Mouse (Mus musculus): Measurements from ENCODE around the gene Syce1l. TPM values are rescaled to one million over a fixed set of nuclear protein-coding genes. Genes with fewer than 3 reads are reported as not detected.

Syce1l gene
- polyA plus RNA-seq, 1 experiment from 2014 or later = not detected

DNA sequence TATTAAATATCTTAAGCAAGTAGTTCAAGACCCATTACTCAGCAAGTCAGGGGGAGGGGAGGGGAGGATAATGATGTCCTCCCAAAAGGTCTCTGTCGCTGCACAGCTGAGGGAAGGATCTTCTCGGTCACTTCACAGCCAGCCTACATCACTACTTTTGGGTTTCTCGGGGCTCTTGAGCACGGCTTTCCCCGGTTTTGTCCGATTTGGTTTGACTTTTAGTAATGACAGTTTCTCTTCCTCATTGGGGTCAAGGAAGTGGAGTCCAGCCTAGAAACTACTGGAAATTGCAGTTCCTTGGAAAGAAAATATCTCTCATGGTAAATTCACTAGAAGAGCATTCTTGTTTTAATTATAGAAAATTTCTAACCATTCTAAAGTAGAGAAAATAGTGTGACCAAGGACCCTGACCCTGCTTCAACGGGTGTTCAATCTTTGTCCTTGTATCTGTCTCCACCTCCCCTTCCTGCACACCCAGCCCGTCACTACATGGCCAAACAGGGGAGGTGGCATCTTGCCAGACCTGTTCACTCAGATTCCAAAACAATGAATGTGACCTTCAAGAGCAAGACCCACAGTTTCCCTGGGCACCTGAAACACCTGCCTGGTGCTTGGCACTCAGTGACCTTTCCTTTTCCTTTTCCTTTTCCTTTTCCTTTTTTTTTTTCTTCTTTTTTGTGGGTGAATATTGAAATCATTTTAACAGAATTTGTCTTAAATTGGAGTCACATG lies 632 bp downstream of the Syce1l start:
- no peaks in the 10 kb centered on the region for H3K9me3 ChIP-seq (replicated peaks; ENCODE audit: control insufficient read depth, low read length)
- no peak overlapping the region for H3K4me3 ChIP-seq (ENCODE audit: low read depth, low read length)
- no peak for ATAC-seq (replicated peaks; ENCODE audit: insufficient number of reproducible peaks, low FRiP score, low TSS enrichment)
- peaks cover 8% of the 10 kb centered on the region for H3K36me3 ChIP-seq (ENCODE audit: control insufficient read depth, insufficient read depth, low read length)
- no peaks in the 10 kb centered on the region for H3K4me1 ChIP-seq (ENCODE audit: control insufficient read depth, insufficient read depth, low read length)
- no peak overlapping the region for H3K4me2 ChIP-seq
- 86% methylated on average over 8 of the region's 8 CpGs for WGBS (ENCODE audit: insufficient replicate concordance)
- H3K27ac ChIP-seq (ENCODE audit: low read depth, low read length) = no peak overlapping the region
- H3K9ac ChIP-seq (ENCODE audit: low read depth, low read length) = no peak overlapping the region
- H3K27me3 ChIP-seq (ENCODE audit: control insufficient read depth, insufficient read depth, low read length) = no peaks in the 10 kb centered on the region

DNA sequence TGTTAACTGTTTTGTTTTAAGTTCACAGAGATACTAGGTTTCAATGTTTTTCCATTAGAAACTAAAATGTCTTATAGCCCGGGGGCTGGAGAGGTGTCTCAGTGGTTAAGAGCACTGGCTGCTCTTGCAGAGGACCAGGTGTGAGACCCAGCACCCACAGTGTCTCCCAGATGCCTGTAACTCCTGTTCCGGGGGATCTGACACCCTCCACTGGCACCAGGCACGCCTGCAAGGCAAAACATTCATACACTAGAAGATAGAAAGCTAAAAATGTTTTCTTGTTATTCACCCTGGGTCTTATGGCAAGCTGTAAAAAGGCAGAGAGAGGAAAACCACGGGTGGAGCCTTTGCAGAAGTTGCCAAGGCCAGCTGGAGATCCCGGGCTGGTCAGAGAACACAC lies 2.2 kb downstream of the Syce1l start:
- 70% methylated on average over 5 of the region's 5 CpGs for WGBS (ENCODE audit: insufficient replicate concordance)
- Histone ChIP-seq H3K4me2 (no peak overlapping the region), H3K9ac (ENCODE audit: low read depth, low read length) (no peak overlapping the region), H3K9me3 (replicated peaks; ENCODE audit: control insufficient read depth, low read length) (no peaks in the 10 kb centered on the region), H3K27me3 (ENCODE audit: control insufficient read depth, insufficient read depth, low read length) (no peaks in the 10 kb centered on the region), H3K4me3 (ENCODE audit: low read depth, low read length) (no peak overlapping the region), H3K36me3 (ENCODE audit: control insufficient read depth, insufficient read depth, low read length) (peaks cover 3% of the 10 kb centered on the region; the same call in 1 of the 2 replicates), H3K27ac (ENCODE audit: low read depth, low read length) (no peak overlapping the region), H3K4me1 (ENCODE audit: control insufficient read depth, insufficient read depth, low read length) (no peaks in the 10 kb centered on the region)
- ATAC-seq (replicated peaks; ENCODE audit: insufficient number of reproducible peaks, low FRiP score, low TSS enrichment) = no peak

DNA sequence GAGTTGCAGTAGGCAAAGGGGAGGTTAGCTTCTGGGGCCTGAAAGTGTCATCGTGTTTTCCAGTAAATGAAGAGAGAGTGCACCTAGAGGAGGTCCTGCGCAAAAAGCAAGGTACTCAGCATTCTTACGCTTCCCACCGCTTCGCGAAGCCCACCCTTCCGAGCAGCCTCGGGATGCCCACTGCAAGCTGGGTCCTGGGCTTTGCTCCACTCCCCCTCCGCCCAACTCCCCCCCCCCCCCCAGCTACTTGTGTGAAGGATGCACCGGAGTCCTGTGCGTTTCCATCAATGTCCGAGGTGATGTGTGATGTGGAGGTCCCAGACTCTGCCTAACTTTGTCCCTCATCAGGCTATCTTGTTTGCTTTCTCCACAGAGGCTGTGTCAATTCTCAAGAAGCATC lies 9.4 kb downstream of the Syce1l start:
- H3K4me2 ChIP-seq = no peak overlapping the region
- ATAC-seq (replicated peaks; ENCODE audit: insufficient number of reproducible peaks, low FRiP score, low TSS enrichment) = no peak
- H3K27me3 ChIP-seq (ENCODE audit: control insufficient read depth, insufficient read depth, low read length) = no peaks in the 10 kb centered on the region
- H3K4me3 ChIP-seq (ENCODE audit: low read depth, low read length) = no peak overlapping the region
- 73% methylated on average over 12 of the region's 12 CpGs for WGBS (ENCODE audit: insufficient replicate concordance)
- no peaks in the 10 kb centered on the region for H3K4me1 ChIP-seq (ENCODE audit: control insufficient read depth, insufficient read depth, low read length)
- H3K9ac ChIP-seq (ENCODE audit: low read depth, low read length) = no peak overlapping the region
- H3K27ac ChIP-seq (ENCODE audit: low read depth, low read length) = no peak overlapping the region
- H3K9me3 ChIP-seq (replicated peaks; ENCODE audit: control insufficient read depth, low read length) = no peaks in the 10 kb centered on the region
- H3K36me3 ChIP-seq (ENCODE audit: control insufficient read depth, insufficient read depth, low read length) = no peaks in the 10 kb centered on the region

- H3K36me3 ChIP-seq (ENCODE audit: control insufficient read depth, insufficient read depth, low read length) = no peaks in the 10 kb centered on the region
- no peak overlapping the region for H3K4me3 ChIP-seq (ENCODE audit: low read depth, low read length)
- H3K4me2 ChIP-seq = no peak overlapping the region
- no peak for ATAC-seq (replicated peaks; ENCODE audit: insufficient number of reproducible peaks, low FRiP score, low TSS enrichment)
- 52% methylated on average over 4 of the region's 4 CpGs for WGBS (ENCODE audit: insufficient replicate concordance)
- no peaks in the 10 kb centered on the region for H3K9me3 ChIP-seq (replicated peaks; ENCODE audit: control insufficient read depth, low read length)
- no peak overlapping the region for H3K27ac ChIP-seq (ENCODE audit: low read depth, low read length)
- no peak overlapping the region for H3K9ac ChIP-seq (ENCODE audit: low read depth, low read length)
- no peaks in the 10 kb centered on the region for H3K27me3 ChIP-seq (ENCODE audit: control insufficient read depth, insufficient read depth, low read length)
- H3K4me1 ChIP-seq (ENCODE audit: control insufficient read depth, insufficient read depth, low read length) = no peaks in the 10 kb centered on the region
Observed at GRCm38 (mm10) chr8:113653151-113653550, 10.1 kb downstream of the Syce1l start.

DNA sequence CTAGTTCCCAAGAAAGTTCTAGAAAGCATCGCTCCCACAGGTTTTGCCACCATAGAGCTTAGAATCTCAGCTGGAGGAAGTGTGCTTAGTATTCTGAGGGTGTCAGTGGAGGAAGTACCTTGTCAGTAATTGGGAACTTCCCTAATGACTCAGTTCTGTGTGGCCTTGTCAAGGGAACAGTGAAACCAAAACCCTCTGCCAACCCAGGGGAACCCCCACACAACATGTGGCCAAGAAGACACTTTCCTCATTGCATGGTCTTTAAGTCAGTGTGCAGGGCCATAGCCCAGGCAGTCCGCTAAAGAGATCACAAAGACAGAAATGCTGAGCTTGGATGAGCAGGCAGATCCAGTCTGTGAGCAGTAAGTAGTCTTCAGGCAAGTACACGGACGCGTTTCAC lies 13.1 kb downstream of the Syce1l start:
- H3K4me3 ChIP-seq (ENCODE audit: low read depth, low read length) = no peak overlapping the region
- H3K4me2 ChIP-seq = no peak overlapping the region
- no peak overlapping the region for H3K9ac ChIP-seq (ENCODE audit: low read depth, low read length)
- no peak overlapping the region for H3K27ac ChIP-seq (ENCODE audit: low read depth, low read length)
- H3K4me1 ChIP-seq (ENCODE audit: control insufficient read depth, insufficient read depth, low read length) = no peaks in the 10 kb centered on the region
- no peaks in the 10 kb centered on the region for H3K36me3 ChIP-seq (ENCODE audit: control insufficient read depth, insufficient read depth, low read length)
- H3K27me3 ChIP-seq (ENCODE audit: control insufficient read depth, insufficient read depth, low read length) = no peaks in the 10 kb centered on the region
- 88% methylated on average over 5 of the region's 5 CpGs for WGBS (ENCODE audit: insufficient replicate concordance)
- no peaks in the 10 kb centered on the region for H3K9me3 ChIP-seq (replicated peaks; ENCODE audit: control insufficient read depth, low read length)
- ATAC-seq (replicated peaks; ENCODE audit: insufficient number of reproducible peaks, low FRiP score, low TSS enrichment) = no peak

- H3K4me3 ChIP-seq (ENCODE audit: low read depth, low read length) = no peak overlapping the region
- H3K27me3 ChIP-seq (ENCODE audit: control insufficient read depth, insufficient read depth, low read length) = no peaks in the 10 kb centered on the region
- H3K9me3 ChIP-seq (replicated peaks; ENCODE audit: control insufficient read depth, low read length) = no peaks in the 10 kb centered on the region
- H3K9ac ChIP-seq (ENCODE audit: low read depth, low read length) = no peak overlapping the region
- ATAC-seq (replicated peaks; ENCODE audit: insufficient number of reproducible peaks, low FRiP score, low TSS enrichment) = no peak
- H3K4me2 ChIP-seq = no peak overlapping the region
- no peaks in the 10 kb centered on the region for H3K36me3 ChIP-seq (ENCODE audit: control insufficient read depth, insufficient read depth, low read length)
- no peaks in the 10 kb centered on the region for H3K4me1 ChIP-seq (ENCODE audit: control insufficient read depth, insufficient read depth, low read length)
- 76% methylated on average over 11 of the region's 11 CpGs for WGBS (ENCODE audit: insufficient replicate concordance)
- no peak overlapping the region for H3K27ac ChIP-seq (ENCODE audit: low read depth, low read length)
Observed at GRCm38 (mm10) chr8:113656681-113657298, 13.8 kb downstream of the Syce1l start.

- Histone ChIP-seq H3K4me1 (ENCODE audit: control insufficient read depth, insufficient read depth, low read length) (no peaks in the 10 kb centered on the region), H3K9me3 (replicated peaks; ENCODE audit: control insufficient read depth, low read length) (no peaks in the 10 kb centered on the region), H3K27ac (ENCODE audit: low read depth, low read length) (no peak overlapping the region), H3K36me3 (ENCODE audit: control insufficient read depth, insufficient read depth, low read length) (no peaks in the 10 kb centered on the region), H3K4me2 (no peak overlapping the region), H3K4me3 (ENCODE audit: low read depth, low read length) (no peak overlapping the region), H3K9ac (ENCODE audit: low read depth, low read length) (no peak overlapping the region), H3K27me3 (ENCODE audit: control insufficient read depth, insufficient read depth, low read length) (no peaks in the 10 kb centered on the region)
- 90% methylated on average over 1 of the region's 1 CpGs for WGBS (ENCODE audit: insufficient replicate concordance)
- no peak for ATAC-seq (replicated peaks; ENCODE audit: insufficient number of reproducible peaks, low FRiP score, low TSS enrichment)
Observed at GRCm38 (mm10) chr8:113660128-113660527, 17.1 kb downstream of the Syce1l start.

- no peak for ATAC-seq (replicated peaks; ENCODE audit: insufficient number of reproducible peaks, low FRiP score, low TSS enrichment)
- no peaks in the 10 kb centered on the region for H3K9me3 ChIP-seq (replicated peaks; ENCODE audit: control insufficient read depth, low read length)
- no peak overlapping the region for H3K4me3 ChIP-seq (ENCODE audit: low read depth, low read length)
- no peak overlapping the region for H3K9ac ChIP-seq (ENCODE audit: low read depth, low read length)
- H3K36me3 ChIP-seq (ENCODE audit: control insufficient read depth, insufficient read depth, low read length) = no peaks in the 10 kb centered on the region
- no peaks in the 10 kb centered on the region for H3K27me3 ChIP-seq (ENCODE audit: control insufficient read depth, insufficient read depth, low read length)
- no peak overlapping the region for H3K4me2 ChIP-seq
- no peak overlapping the region for H3K27ac ChIP-seq (ENCODE audit: low read depth, low read length)
- no peaks in the 10 kb centered on the region for H3K4me1 ChIP-seq (ENCODE audit: control insufficient read depth, insufficient read depth, low read length)
- 5% methylated on average over 2 of the region's 2 CpGs for WGBS (ENCODE audit: insufficient replicate concordance)
Observed at GRCm38 (mm10) chr8:113664544-113664943, 21.5 kb downstream of the Syce1l start.

GRCm38 (mm10) chr8:113665036-113665435 lies 22.0 kb downstream of the Syce1l start:
- no peaks in the 10 kb centered on the region for H3K27me3 ChIP-seq (ENCODE audit: control insufficient read depth, insufficient read depth, low read length)
- H3K9ac ChIP-seq (ENCODE audit: low read depth, low read length) = no peak overlapping the region
- no peaks in the 10 kb centered on the region for H3K4me1 ChIP-seq (ENCODE audit: control insufficient read depth, insufficient read depth, low read length)
- H3K4me3 ChIP-seq (ENCODE audit: low read depth, low read length) = no peak overlapping the region
- H3K9me3 ChIP-seq (replicated peaks; ENCODE audit: control insufficient read depth, low read length) = no peaks in the 10 kb centered on the region
- WGBS (ENCODE audit: insufficient replicate concordance) = 61% methylated on average over 4 of the region's 4 CpGs
- H3K27ac ChIP-seq (ENCODE audit: low read depth, low read length) = no peak overlapping the region
- no peaks in the 10 kb centered on the region for H3K36me3 ChIP-seq (ENCODE audit: control insufficient read depth, insufficient read depth, low read length)
- no peak overlapping the region for H3K4me2 ChIP-seq
- ATAC-seq (replicated peaks; ENCODE audit: insufficient number of reproducible peaks, low FRiP score, low TSS enrichment) = no peak
